Mouse (Mus musculus) layer of hippocampus, adult 6 months (tissue): Measurements from ENCODE around the gene Kcns3. TPM values are rescaled to one million over a fixed set of nuclear protein-coding genes. Genes with fewer than 3 reads are reported as not detected.

Source experiments
- long read RNA-seq, 2 experiments: library from polyadenylated mRNA; unstranded; transcript quantifications; one replicate each; pipeline ENCODE4 v2.0.0; 2019 to 2020
- polyA plus RNA-seq: library from polyadenylated mRNA; unstranded; fragments of <200 nt; fragmentation: Nextera tagmentation; gene quantifications from 2 replicates; pipeline ENCODE4 v1.2.3, GENCODE M21; 2021

Kcns3 gene
- 8.6 and 8.8 TPM in 2 replicates for polyA plus RNA-seq
- long read RNA-seq, experiment 1, transcript Kcns3-201 (3 exons, 2,933 nt) = major isoform, 9 of 21 reads
- long read RNA-seq, experiment 1, partial matches to known transcripts = 0 of 21 reads
- long read RNA-seq, experiment 1, other reads (novel, unspliced or antisense) = 8 of 21 reads
- long read RNA-seq, experiment 2, transcript Kcns3-203 (3 exons, 2,314 nt) = minor isoform, 20 of 95 reads
- long read RNA-seq, experiment 2, transcript Kcns3-201 (3 exons, 2,933 nt) = major isoform, 59 of 95 reads
- long read RNA-seq, experiment 2, partial matches to known transcripts = 0 of 95 reads
- long read RNA-seq, experiment 2, other reads (novel, unspliced or antisense) = 14 of 95 reads

GRCm38 (mm10) chr12:11151015-11151414, at the start of gene Kcns3:
Gene Kcns3 (minus strand): TSS chr12:11151056.

Other genes with a start within 250 kb of the Kcns3 start
- gene Msgn1, start 57.9 kb upstream of the Kcns3 start, polyA plus RNA-seq = not detected in 2 replicates
- 0.10 and 0.19 TPM in 2 replicates for gene Gen1, start 114.7 kb upstream of the Kcns3 start, polyA plus RNA-seq
- gene Smc6, start 114.8 kb upstream of the Kcns3 start, polyA plus RNA-seq = 42.6 and 46.2 TPM in 2 replicates